Mouse (Mus musculus) myocyte (in vitro differentiated cells): Measurements from ENCODE around the gene Lyrm4.

ENCODE experiments used
- CEBPB ChIP-seq: IDR thresholded peaks from 2 replicates; pipeline ENCODE4 v1.6.1; 2011; ENCODE audit warnings: mild to moderate bottlenecking, moderate library complexity; ENCODE audit not compliant: poor library complexity, insufficient read depth, severe bottlenecking
- E2F4 ChIP-seq: IDR thresholded peaks from one replicate; pipeline ENCODE4 v1.6.1; 2011; ENCODE audit warnings: mild to moderate bottlenecking, control low read depth, moderate library complexity; ENCODE audit not compliant: insufficient read depth
- MAX ChIP-seq: IDR thresholded peaks from one replicate; pipeline ENCODE4 v1.6.1; 2011; ENCODE audit warnings: low read depth, mild to moderate bottlenecking, control low read depth
- MYOG ChIP-seq, 3 experiments: IDR thresholded peaks; one replicate each; pipeline ENCODE4 v1.6.1; 2011; ENCODE audit warnings: control low read depth in 2 of 3, low read depth in 2 of 3, mild to moderate bottlenecking in 2 of 3; ENCODE audit not compliant: insufficient read length in 2 of 3, control insufficient read depth in 1 of 3, insufficient read depth in 1 of 3
- POLR2A ChIP-seq: IDR thresholded peaks from one replicate; pipeline ENCODE4 v1.6.1; 2011; ENCODE audit warnings: low read depth, mild to moderate bottlenecking, control low read depth, moderate library complexity; ENCODE audit not compliant: insufficient read length
- POLR2AphosphoS2 ChIP-seq: IDR thresholded peaks from one replicate; pipeline ENCODE4 v1.6.1; 2011; ENCODE audit warnings: low read depth, control low read depth; ENCODE audit not compliant: insufficient read length
- SRF ChIP-seq: IDR thresholded peaks from one replicate; pipeline ENCODE4 v1.6.1; 2011; ENCODE audit warnings: low read depth; ENCODE audit not compliant: control insufficient read depth, insufficient read length
- TCF12 ChIP-seq: IDR thresholded peaks from one replicate; pipeline ENCODE4 v1.6.1; 2011; ENCODE audit warnings: mild to moderate bottlenecking, control low read depth; ENCODE audit not compliant: poor library complexity, insufficient read depth, severe bottlenecking
- USF1 ChIP-seq: IDR thresholded peaks from one replicate; pipeline ENCODE4 v1.6.1; 2011; ENCODE audit warnings: low read depth, mild to moderate bottlenecking, control low read depth, moderate library complexity

GRCm38 (mm10) chr13:36111331-36111730, 6.0 kb downstream of the Lyrm4 start:
- no peak for TF ChIP-seq POLR2A
- TF ChIP-seq USF1 = no peak
- no peak for TF ChIP-seq POLR2AphosphoS2
- no peak for TF ChIP-seq MAX
- no peak for TF ChIP-seq SRF
- no peak for TF ChIP-seq E2F4
- no peak for TF ChIP-seq TCF12
- no peak for TF ChIP-seq MYOG (IDR thresholded peaks at IDR 0.05; ENCODE audit: control insufficient read depth in 1 of 3, insufficient read depth in 1 of 3, insufficient read length in 2 of 3, low read depth in 2 of 3)
- no peak for TF ChIP-seq CEBPB
